Mouse (Mus musculus) right cerebral cortex, postnatal 25 days (tissue): Measurements from ENCODE around the gene Sycp3.
A peak's percentile ranks its signal among the peaks of the same experiment; 100 is the strongest.
"Not testable (repeated sequence)": the region's sequence is repeated elsewhere in the genome, so short reads cannot be mapped to it uniquely, and the experiment has no call there.

Experiments
- DNase-seq: peaks from one replicate; pipeline ENCODE4 v3.0.0; 2022

Sycp3 gene

DNA sequence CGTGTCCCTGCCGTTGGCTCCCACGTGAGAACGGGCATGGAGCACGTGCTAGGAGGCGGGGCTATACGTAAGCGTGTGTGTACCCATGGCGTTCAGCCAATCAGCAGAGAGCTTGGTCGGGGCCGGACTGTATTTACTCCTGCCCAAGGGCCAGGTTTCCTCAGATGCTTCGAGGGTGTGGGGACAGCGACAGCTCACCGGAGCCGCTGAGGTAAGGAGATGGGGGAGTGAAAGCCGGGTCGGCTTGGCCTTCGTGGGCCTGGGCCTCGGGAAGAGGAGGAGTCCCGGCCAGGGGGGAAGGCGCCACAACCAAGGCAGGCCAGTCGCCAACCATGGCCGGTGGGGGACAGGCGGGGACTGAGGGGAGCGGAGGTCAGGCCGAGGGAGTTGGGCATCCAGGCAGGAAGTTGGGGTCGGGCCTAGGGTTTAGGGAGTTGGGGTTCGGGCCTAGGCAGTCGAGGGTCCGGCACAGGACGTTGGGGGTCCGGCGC lies at the start of gene Sycp3:
Sycp3 (plus strand) TSS at position 68 of the 491 bp plus-strand sequence.
- DNase-seq = no peak

DNA sequence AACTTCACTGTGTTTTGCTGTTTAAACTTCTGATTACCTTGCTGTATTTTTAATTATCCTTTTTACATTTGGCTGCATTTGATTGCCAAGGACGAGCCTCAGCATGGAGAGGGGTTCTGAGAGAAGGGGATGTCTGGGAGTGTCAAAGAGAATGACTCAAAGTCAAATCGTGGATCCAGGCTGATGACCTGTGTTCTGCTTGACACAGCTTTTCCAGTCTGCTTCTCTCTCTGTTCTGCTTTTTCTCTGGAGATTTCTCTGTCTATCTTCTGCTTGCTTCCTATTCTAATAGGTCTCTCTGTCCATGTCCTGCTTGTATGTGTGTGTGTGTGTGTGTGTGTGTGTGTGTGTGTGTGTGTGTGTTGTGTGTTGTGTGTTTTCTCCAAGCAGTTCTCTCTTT lies 49.6 kb upstream of the Sycp3 start:
- no peak for DNase-seq

DNA sequence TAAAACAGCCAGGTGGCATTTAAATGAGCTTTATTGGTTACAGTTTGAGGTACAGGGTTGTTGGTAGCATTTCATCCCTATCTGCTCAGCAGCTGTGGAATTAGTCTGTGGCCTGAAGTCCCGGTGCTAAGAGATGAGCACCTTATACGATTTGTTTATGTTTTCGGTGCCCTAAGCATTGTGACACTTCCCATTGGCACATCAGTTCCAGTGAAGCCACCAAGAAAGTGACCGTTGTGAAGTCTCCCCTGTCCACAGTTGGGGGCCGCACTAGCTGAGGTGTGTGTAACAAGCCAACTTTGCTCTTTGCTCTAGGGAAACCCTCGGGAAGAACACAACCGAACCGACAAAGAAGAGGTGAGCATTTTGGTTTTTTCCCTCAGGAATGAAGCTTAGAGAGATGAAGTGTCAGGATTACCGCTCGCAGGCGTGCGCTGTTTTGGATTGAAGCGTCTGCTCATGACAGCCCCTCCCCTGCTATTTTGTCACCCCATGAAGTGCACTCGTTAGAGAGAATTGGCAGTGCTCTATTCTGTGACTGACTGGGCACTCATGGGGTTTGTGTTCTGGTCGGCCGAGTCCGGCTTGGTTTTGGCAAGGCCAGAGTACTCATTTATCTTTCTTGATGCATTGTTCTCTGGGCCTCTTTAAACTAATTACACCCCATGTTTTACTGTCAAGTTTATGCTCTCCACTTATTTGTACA lies 46.9 kb upstream of the Sycp3 start:
- no peak for DNase-seq

DNA sequence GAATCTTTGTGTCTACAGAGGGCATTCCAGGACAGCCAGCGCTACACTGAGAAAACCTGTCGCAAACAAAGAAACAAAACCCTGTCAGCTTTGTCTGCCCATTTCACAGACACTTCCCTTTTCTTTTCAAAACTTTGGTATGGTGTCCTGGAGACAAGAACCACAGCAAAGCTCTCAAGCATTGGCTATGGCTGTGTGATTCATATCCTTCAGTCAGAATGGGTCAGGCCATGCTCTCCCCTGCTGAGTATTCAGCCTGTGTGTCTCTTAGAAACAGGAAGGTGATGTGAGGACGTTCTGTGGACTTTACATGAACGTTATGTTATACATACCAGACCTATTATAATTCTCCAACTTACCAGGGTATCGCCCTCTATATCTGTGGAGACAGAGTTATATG lies 41.7 kb upstream of the Sycp3 start:
- no peak for DNase-seq

DNA sequence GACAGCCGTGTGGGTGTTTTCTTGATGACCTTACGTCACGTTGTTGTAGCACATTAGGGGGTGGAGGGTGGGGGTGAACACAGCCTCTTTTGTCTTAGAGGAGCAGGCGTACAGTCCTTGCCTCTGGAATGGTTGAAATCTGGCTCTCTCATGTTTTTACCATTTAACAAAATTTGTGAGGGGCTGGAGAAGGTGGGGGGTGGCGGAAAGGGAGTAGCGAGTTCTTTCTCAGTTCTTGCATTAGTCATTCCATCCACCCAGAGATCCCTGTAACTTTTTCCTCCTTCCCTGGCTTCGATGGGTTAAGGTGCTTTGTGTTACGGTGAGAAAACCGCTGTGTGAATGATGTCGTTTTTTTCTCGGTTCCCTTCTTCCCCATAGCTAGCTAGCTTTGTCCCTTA lies 39.2 kb upstream of the Sycp3 start:
- no peak for DNase-seq

DNA sequence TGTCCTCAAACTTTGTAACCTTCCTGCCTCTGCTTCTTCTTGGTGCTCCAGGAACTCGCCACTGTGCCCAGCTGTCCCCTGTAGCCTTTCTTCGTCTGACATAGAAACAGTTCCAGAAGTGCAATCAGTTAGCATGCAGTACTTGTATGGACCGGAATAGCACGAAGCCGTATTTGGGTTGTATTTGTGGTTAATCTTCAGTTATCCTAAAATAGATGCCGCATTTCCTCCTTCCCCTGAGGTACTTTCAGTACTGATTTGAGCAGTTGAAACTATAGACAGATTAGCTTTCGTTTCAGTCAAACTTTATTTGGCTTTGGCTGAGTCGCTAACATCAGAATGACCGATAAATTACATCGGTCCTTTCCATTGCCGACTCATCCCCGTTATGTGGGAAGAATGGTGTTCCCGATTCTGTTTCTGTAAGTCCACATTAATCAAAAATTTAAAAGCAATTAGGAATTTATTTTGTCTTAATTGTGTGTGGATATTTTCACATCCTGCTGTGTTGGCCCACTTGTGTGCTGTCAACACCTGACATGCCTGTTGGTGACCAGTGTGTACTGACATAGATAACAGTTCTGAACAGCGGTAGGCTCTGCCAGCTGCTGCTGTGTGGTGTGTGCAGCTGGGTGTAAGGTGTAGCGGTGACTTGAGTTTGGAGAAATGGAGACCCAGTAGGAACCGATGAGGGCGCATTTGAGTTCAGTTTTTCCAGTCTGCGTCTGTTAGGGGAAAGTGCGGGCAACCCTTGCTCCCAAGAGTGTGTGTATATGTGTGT lies 38.5 kb upstream of the Sycp3 start:
- DNase-seq = no peak

DNA sequence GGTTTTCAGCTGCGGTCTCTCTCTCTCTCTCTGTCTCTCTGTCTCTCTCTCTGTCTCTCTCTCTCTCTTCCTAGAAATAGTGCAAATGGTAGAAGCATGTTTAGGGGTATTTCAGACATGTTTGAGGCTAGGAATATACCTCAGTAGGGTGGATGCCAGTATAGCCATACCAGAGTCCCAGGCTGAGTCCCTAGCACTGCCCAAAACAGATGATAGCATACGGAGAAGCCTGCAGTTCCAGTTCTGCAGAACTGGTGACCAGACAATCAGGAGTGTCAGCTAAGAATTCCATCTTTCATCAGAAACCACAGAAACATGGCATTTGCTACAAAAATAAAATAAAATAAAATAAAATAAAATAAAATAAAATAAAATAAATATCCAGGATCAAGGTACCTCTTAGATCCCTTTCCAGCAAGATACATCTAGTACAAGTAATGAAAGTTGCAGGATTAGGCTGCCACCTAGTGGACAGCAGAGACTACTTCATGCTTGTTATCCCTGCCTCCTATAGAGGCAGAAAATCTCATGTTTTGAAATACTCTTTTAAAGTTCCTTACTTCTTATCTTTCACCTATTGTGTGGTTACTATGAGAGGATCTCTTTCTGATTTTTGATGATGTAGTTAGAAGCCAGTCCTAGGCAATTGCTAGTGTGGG lies 33.1 kb upstream of the Sycp3 start:
- peak; percentile 25 for DNase-seq

DNA sequence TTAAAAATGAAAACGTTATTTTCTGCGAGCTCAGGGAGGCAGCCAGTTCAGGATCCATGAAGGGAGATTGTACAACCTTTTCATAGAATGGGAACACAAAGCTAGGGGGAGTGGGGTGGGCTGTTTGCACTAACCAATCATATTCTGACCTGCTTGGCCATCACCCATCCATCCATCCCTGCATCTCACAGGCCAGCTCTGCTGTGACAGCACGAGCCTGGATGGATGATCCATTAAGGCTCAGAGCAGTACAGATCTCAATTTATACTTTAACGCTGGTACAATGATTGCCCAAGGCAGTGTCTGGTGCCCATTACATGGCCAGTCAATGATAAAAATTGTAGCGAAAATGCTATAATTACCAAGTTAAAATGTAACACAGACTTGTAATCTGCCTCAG lies 32.5 kb upstream of the Sycp3 start:
- DNase-seq = no peak

DNA sequence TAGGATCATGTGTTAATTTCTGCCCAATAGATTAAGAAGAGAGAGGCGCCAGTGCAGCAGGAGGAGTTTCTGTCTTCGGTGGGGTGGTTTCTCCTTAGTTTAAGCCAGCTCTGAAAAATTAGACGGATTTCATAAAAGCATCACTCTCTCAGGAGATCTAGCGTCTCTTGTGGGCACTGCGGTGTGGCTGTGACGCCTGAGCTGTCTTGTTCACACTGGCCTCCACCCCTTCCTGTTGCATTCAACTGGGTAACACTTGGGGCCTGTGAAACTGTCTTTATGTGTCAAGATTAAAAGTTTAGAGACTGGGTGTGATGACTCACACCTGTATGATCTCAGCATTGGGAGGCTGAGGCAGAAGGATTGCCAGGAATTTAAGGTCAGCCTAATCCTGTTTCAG lies 31.4 kb upstream of the Sycp3 start:
- no peak for DNase-seq

DNA sequence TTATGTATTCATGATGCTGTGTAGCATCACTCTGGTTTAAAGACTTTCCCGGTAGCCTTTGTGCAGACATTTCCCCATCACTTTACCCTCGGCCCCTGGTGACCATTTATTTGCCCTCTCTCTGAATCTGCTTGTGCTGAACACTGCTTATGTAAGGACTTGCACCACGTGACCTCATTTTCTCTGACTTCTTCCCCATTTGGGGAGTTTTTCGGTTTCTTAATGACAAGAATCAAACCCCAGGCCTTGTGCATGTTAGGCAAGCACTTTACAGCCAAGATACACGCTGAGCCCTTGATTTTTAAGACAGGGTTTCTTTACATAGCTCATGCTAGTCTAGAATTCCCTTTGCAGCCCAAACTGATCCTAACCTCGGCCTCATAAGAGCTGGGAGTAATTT lies 18.1 kb upstream of the Sycp3 start:
- DNase-seq = no peak

DNA sequence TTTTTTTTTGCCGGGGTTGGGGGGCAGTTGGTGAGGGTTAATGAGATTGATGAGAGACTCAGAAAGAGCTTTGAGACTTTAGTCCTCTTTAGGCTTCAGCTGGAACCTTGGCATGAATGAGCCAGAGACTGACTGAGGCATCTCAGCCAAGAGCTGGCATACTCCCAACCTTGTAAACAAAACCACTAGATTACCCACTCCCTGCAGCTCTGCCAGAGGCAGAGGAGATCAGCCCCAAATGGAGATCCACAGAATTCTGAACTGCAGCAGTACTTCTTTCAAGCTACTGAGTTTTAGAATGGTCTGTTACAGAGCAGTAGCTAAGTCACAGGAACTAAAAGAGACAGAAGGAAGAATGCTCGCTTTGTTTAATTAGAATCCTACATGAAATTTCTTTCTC lies 8.1 kb upstream of the Sycp3 start:
- peak; percentile 15 for DNase-seq

DNA sequence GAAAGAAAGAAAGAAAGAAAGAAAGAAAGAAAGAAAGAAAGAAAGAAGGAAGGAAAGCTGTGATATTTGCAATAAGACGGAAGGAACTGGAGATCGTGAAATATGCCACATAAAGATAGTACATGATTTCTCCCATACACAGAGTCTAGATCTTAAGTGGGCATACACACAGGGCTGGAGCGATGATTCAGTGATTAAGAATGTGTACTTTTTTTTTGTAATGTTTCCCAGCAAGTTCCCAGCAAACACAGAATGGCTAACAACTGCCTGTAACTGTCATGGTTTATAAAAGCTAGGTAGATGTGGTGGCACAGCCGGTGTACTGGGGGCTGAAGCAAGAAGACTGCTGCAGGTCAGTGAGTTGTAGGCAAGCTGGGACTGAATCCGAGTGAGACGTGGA lies 7.4 kb upstream of the Sycp3 start:
- DNase-seq = no peak

DNA sequence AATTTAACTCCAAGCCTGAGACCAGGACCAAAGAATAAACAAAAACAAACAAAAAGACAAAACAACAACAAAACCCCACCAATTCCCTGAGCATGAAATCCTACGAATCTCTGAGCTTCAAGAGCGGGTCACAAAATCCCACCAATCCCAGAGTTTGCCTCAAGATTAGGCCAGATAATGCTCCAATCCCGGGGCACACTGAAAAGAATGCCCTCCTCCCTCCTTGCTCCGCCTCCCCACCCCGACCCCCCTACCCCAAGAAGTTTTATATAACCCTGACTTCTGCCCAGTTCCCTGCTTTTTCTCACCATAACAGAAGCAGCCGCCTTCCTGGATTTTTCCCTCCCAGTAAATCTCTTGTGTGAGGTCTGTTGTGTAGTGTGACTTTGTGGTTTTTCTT lies 1.6 kb upstream of the Sycp3 start:
- no peak for DNase-seq

DNA sequence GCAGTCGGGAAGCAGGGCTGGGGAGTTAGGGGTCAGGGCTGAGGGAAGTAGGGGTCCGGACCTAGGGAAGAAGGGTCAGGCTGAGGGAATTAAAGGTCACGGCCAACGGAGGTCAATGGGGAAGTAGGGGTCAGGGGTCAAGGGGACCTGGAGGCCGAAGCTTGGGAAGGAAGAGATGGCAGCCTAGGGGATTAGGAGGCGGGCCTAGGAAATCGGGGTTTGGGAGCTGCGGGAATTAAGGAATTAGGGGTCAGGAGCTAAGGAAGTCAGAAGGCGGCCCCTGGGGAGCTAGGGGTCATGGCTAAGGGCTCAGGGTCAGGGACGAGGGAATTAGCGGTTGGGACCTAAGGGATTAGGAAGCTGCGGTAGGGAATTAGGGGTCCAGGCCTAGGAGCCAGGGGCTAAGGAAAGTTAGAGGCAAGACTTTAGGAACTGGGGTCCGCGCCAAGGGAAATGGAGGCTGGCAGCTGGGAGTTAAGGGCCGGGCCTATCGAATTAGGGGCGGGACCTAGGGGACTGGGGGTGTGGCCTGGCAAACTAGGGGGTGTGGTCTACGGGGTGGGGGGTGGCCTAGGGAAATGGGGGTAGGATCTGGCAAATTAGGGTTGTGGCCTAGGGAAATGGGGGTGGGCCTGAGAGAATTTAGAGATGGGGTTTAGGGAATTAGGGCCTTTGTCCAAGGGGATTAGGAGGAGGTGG lies 902 bp downstream of the Sycp3 start:
- no peak for DNase-seq

DNA sequence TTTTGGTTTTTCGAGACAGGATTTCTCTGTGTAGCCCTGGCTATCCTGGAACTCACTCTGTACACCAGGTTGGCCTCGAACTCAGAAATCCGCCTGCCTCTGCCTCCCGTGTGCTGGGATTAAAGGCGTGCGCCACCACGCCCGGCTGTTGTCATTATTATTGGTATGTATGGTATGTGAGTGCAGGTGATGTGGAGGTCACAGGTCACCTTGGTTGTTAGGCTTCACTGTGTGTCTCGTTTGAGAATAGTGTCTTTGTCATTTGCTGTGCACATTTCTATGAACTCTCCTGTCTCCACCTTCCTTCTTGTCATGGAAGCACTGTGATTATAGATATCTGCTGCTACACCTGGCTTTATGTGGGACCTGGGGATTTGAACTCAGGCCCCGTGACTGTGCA lies 23.5 kb downstream of the Sycp3 start:
- DNase-seq = not testable (repeated sequence)

DNA sequence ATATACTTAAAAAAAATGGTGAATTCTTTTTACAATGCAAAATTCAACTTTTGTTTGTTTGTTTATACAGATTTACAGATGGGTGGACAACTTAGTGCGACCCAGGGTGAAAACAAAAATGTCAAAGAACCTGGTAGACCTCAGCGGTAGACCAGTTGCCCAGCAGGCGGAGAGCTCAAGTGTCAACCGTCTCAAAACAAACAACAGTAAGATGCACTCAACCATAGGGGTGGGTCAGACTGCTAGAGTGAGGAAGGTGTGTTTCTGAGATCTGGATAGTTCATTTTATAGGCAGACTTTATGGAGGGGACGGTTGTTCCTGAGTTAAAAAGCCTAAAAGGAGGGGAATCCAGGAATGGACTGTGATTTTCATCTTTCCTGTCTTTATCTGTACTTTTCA lies 29.3 kb downstream of the Sycp3 start:
- no peak for DNase-seq

DNA sequence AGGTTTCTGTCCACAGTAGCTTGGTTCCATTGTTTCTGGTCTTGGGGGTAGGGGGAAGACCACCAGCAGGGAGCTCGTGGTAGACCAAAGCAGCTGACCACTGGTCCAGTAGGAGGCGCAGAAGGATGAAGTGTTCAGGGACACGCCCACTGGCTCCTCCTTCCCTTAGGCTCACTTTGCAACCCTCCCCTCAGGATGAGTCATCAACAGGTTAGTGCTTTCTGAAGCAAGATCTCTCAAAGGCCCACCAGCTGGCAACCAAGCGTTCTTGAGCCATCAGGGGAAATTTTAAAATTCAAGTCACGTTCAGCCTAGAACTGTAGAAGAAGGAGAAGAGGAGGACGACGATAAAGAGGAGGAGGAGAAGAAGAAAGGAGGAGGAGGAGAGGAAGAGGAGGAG lies 32.3 kb downstream of the Sycp3 start:
- DNase-seq = no peak

DNA sequence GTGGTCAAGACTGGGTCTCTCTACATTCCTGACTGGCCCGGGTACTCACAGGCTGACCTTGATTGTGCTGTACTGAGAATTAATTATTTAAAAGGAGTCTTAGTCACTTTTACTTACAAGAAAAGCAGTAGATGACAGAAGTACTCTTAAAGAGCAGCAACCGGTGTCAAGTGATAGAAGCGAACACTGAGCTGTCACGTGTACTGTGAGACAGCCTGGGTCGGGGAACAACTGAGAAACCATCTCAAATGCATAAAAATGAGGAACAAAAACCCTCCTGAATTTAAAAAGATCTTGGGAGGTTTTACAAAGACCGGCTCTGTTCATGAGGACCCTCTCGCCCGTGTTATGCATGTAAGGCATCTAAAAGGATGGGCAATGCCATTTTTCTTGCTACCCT lies 33.3 kb downstream of the Sycp3 start:
- DNase-seq = no peak

DNA sequence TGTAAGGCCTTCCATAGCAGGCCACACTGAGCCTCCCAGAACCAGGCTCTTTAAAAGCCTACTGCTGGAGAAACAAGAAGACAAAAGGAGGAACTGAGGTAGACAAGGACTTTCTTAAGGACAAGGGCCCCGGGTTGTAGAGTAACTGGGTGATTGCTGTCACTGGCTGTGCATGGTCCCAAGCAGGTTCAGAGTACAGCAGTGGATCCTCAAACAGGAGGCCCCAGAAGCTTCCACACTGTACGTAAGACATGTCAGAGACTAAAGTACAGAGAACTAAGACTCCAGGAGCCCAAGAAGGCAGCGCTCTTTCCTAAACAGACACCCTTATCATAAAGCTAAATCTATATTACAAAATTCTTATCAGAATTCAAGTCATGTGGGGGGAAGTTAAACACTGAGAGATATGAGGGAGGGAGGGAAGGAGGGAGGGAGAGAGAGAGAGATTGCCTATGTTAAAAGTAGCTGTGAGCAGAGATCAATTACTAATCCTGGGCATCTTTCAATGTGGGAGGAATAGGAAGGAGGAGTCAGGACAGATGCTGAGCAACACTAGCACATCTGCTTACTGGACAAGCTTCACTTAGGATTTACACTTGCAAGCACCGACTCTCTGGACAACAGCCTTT lies 35.7 kb downstream of the Sycp3 start:
- no peak for DNase-seq

DNA sequence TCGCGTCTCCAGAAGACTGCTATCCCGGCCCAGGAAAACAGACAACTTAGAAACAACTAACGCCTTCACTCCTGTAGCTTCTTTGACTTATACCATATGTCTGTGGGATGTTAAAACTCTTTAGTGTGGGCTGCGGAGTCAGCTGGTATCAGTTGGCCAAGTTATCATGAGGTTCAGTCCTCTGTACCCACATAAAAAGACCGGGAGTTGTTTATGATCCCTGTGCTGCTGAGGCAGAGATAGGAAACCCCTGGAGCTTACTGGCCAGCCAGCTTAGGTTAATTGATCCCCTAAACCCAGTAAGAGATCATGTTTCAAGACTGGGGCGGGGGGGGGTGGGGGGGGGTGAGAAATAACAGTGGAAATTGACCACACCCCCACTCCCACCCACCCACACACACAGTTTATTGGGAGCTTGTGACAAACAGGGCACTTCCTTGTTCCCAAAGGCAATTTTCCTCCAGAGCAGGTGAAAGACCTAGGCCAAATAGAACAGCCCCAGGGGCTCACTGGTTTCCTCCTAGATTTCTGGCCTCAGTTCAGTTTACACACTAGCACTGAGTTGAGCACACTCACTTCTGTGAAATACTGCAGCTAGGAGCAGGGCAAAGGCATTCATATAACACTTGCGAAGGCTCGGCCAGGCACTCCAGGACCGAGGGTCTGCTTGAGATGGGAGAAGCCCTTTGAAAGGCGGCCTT lies 37.6 kb downstream of the Sycp3 start:
- no peak for DNase-seq

DNA sequence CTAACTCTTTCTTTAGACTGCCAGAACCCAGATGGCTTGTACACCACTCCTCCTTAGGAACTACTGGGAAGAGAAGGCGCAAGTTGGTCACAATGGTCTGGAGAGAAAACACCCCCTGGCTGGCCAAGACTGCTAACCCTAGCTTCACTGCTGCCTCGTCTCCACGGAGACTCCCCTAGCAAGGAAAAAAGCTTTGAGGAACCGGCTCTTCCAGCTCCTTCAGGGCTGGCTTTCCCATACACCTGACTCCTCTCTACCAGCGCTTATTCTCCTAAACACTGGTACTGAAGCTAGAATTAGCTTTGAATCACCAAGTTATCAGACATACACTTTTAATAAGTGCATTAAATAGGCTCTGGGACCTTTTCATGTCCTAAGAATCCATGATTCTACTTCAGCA lies 40.6 kb downstream of the Sycp3 start:
- DNase-seq = no peak

DNA sequence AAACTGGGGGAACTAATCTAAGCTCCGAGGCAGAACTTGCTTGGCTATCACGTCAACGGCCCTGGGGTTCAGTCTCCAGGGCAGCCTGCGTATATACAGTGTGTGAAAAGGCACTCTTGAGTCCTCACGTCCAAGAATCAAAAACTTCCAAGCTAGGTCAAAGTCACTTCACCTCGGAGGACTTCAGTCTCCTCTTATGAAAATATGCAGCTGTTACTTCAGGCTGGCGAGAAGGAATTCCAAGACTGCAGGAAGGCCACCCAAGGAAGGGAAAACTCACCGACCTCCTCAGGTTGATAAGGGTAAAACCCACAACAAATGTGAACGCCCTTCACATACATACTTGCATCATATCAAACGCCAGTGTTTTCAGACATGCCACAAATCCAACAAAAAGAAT lies 42.0 kb downstream of the Sycp3 start:
- no peak for DNase-seq
